Mouse (Mus musculus) heart, embryonic 10.5 days (tissue): Measurements from ENCODE around the gene A130010J15Rik. TPM values are rescaled to one million over a fixed set of nuclear protein-coding genes. Genes with fewer than 3 reads are reported as not detected.

Experiments
- DNase-seq: peaks from one replicate; pipeline ENCODE4 v3.0.0-alpha.2; 2017; ENCODE audit warnings: low spot score
- H3K27ac ChIP-seq: fragments of 300-500 bp; sonication (generic); 2 replicates; pipeline ENCODE4 v1.5.1; 2016; ENCODE audit warnings: mild to moderate bottlenecking
- H3K27me3 ChIP-seq: fragments of 300-500 bp; sonication (generic); 2 replicates; pipeline ENCODE4 v1.6.1; 2016; ENCODE audit warnings: mild to moderate bottlenecking; ENCODE audit not compliant: poor library complexity, insufficient read depth, severe bottlenecking
- H3K36me3 ChIP-seq: fragments of 300-500 bp; sonication (generic); 2 replicates; pipeline ENCODE4 v1.6.1; 2016; ENCODE audit warnings: mild to moderate bottlenecking, moderate library complexity
- H3K4me1 ChIP-seq: fragments of 300-500 bp; sonication (generic); 2 replicates; pipeline ENCODE4 v1.6.1; 2016; ENCODE audit warnings: mild to moderate bottlenecking
- H3K4me3 ChIP-seq: fragments of 300-500 bp; sonication (generic); 2 replicates; pipeline ENCODE4 v1.5.1; 2016; ENCODE audit warnings: mild to moderate bottlenecking, moderate library complexity
- H3K9me3 ChIP-seq: fragments of 300-500 bp; sonication (generic); 2 replicates; pipeline ENCODE4 v1.6.1; 2016; ENCODE audit warnings: mild to moderate bottlenecking, moderate library complexity
- WGBS: fragments of 180-500 bp; shearing (Covaris S2); methylation state at CpG from one replicate; pipeline ENCODE4 v1.1.7; 2016; 5-methylcytosine and 5-hydroxymethylcytosine counted together
- polyA plus RNA-seq: library from polyadenylated mRNA; unstranded; fragments of >200 nt; fragmentation: Nextera tagmentation; extraction: Ambion mirVana; gene quantifications from 2 replicates; pipeline ENCODE4 v1.2.1, GENCODE M21; 2016

The A130010J15Rik gene
- polyA plus RNA-seq, 1 experiment from 2014 or later, result 16.5 TPM

GRCm38 (mm10) chr1:193194416-193195140 is 26.7 kb downstream of the A130010J15Rik start:
- no peaks in the 10 kb centered on the region for H3K9me3 ChIP-seq
- peaks cover 14% of the 10 kb centered on the region for H3K4me1 ChIP-seq
- no peak for DNase-seq
- WGBS, result 73% methylated on average over 3 of the region's 3 CpGs
- no peaks in the 10 kb centered on the region for H3K27me3 ChIP-seq
- no peak overlapping the region for H3K27ac ChIP-seq
- no peaks in the 10 kb centered on the region for H3K36me3 ChIP-seq
- no peak overlapping the region for H3K4me3 ChIP-seq

GRCm38 (mm10) chr1:193195169-193195810 is 27.4 kb downstream of the A130010J15Rik start:
- no peaks in the 10 kb centered on the region for H3K36me3 ChIP-seq
- H3K27me3 ChIP-seq, result no peaks in the 10 kb centered on the region
- H3K4me3 ChIP-seq, result no peak overlapping the region
- peaks cover 7% of the 10 kb centered on the region for H3K4me1 ChIP-seq
- no peak for DNase-seq
- 54% methylated on average over 3 of the region's 3 CpGs for WGBS
- no peak overlapping the region for H3K27ac ChIP-seq
- H3K9me3 ChIP-seq, result no peaks in the 10 kb centered on the region

- Histone ChIP-seq H3K9me3 (no peaks in the 10 kb centered on the region), H3K27ac (no peak overlapping the region), H3K27me3 (no peaks in the 10 kb centered on the region), H3K4me1 (no peaks in the 10 kb centered on the region; the same call in 1 of the 2 replicates), H3K36me3 (no peaks in the 10 kb centered on the region), H3K4me3 (no peak overlapping the region)
- WGBS, result 86% methylated on average over 18 of the region's 18 CpGs
- no peak for DNase-seq
Measured at GRCm38 (mm10) chr1:193197494-193198205, 29.8 kb downstream of the A130010J15Rik start.

GRCm38 (mm10) chr1:193198312-193198711 is 30.5 kb downstream of the A130010J15Rik start:
- H3K36me3 ChIP-seq, result no peaks in the 10 kb centered on the region
- no peak overlapping the region for H3K27ac ChIP-seq
- 70% methylated on average over 2 of the region's 2 CpGs for WGBS

GRCm38 (mm10) chr1:193200640-193201382 is 33.0 kb downstream of the A130010J15Rik start:
- Histone ChIP-seq H3K4me3 (no peak overlapping the region), H3K27me3 (0 out of 2 replicates have a peak, but pooled peaks cover 1% of the 10 kb centered on the region), H3K9me3 (no peaks in the 10 kb centered on the region), H3K4me1 (no peaks in the 10 kb centered on the region; the same call in 1 of the 2 replicates), H3K36me3 (no peaks in the 10 kb centered on the region), H3K27ac (no peak overlapping the region)
- 76% methylated on average over 8 of the region's 8 CpGs for WGBS
- DNase-seq, result no peak

More at GRCm38 (mm10) chr1:193198312-193198711, 30.5 kb downstream of the A130010J15Rik start:
- DNase-seq, result no peak
- Histone ChIP-seq H3K4me3 (no peak overlapping the region), H3K4me1 (no peaks in the 10 kb centered on the region; the same call in 1 of the 2 replicates), H3K9me3 (no peaks in the 10 kb centered on the region), H3K27me3 (no peaks in the 10 kb centered on the region)

- Histone ChIP-seq H3K4me1 (no peaks in the 10 kb centered on the region; the same call in 1 of the 2 replicates), H3K27me3 (0 out of 2 replicates have a peak, but pooled peaks cover 3% of the 10 kb centered on the region), H3K9me3 (no peaks in the 10 kb centered on the region), H3K4me3 (no peak within 1 kb of the TSS), H3K36me3 (no peaks in the 10 kb centered on the region), H3K27ac (no peak within 1 kb of the TSS)
- no peak for DNase-seq
- 54% methylated on average over 5 of the region's 5 CpGs for WGBS
Measured at GRCm38 (mm10) chr1:193201383-193201778, 33.5 kb downstream of the A130010J15Rik start, which contains the start of gene Traf3ip3. Gene Traf3ip3 (minus strand): TSS chr1:193201703.

- Histone ChIP-seq H3K36me3 (no peaks in the 10 kb centered on the region), H3K4me3 (no peak overlapping the region), H3K9me3 (no peaks in the 10 kb centered on the region), H3K4me1 (no peaks in the 10 kb centered on the region; the same call in 1 of the 2 replicates), H3K27me3 (0 out of 2 replicates have a peak, but pooled peaks cover 3% of the 10 kb centered on the region), H3K27ac (no peak overlapping the region)
- WGBS, result 63% methylated on average over 2 of the region's 2 CpGs
- no peak for DNase-seq
Measured at GRCm38 (mm10) chr1:193203821-193204220, 36.0 kb downstream of the A130010J15Rik start.

GRCm38 (mm10) chr1:193205431-193205830 is 37.6 kb downstream of the A130010J15Rik start:
- H3K27me3 ChIP-seq, result 0 out of 2 replicates have a peak, but pooled peaks cover 3% of the 10 kb centered on the region
- no peaks in the 10 kb centered on the region for H3K4me1 ChIP-seq
- H3K36me3 ChIP-seq, result no peaks in the 10 kb centered on the region
- H3K4me3 ChIP-seq, result no peak overlapping the region
- H3K27ac ChIP-seq, result no peak overlapping the region
- DNase-seq, result no peak
- 83% methylated on average over 2 of the region's 2 CpGs for WGBS
- H3K9me3 ChIP-seq, result no peaks in the 10 kb centered on the region

GRCm38 (mm10) chr1:193207503-193207902 is 39.7 kb downstream of the A130010J15Rik start, which contains the start of gene Lamb3:
Gene Lamb3 (plus strand): TSS chr1:193207699.
- Histone ChIP-seq H3K36me3 (no peaks in the 10 kb centered on the region), H3K9me3 (no peaks in the 10 kb centered on the region), H3K27me3 (0 out of 2 replicates have a peak, but pooled peaks cover 3% of the 10 kb centered on the region), H3K4me1 (peaks cover 5% of the 10 kb centered on the region; the same call in 1 of the 2 replicates), H3K4me3 (no peak within 1 kb of the TSS), H3K27ac (no peak within 1 kb of the TSS)
- WGBS, result 84% methylated on average over 3 of the region's 3 CpGs
- DNase-seq, result no peak

- no peaks in the 10 kb centered on the region for H3K36me3 ChIP-seq
- peak; percentile 81 for DNase-seq
- H3K4me3 ChIP-seq, result no peak overlapping the region
- peaks cover 5% of the 10 kb centered on the region; the same call in 1 of the 2 replicates for H3K4me1 ChIP-seq
- 29% methylated on average over 2 of the region's 2 CpGs for WGBS
- no peaks in the 10 kb centered on the region for H3K9me3 ChIP-seq
- H3K27ac ChIP-seq, result no peak overlapping the region
- H3K27me3 ChIP-seq, result 0 out of 2 replicates have a peak, but pooled peaks cover 3% of the 10 kb centered on the region
Measured at GRCm38 (mm10) chr1:193208178-193208577, 40.3 kb downstream of the A130010J15Rik start.

- WGBS, result 59% methylated on average over 5 of the region's 5 CpGs
- Histone ChIP-seq H3K36me3 (no peaks in the 10 kb centered on the region), H3K9me3 (no peaks in the 10 kb centered on the region), H3K4me3 (no peak overlapping the region), H3K27ac (no peak overlapping the region), H3K4me1 (peaks cover 8% of the 10 kb centered on the region; the same call in 1 of the 2 replicates), H3K27me3 (no peaks in the 10 kb centered on the region)
- no peak for DNase-seq
Measured at GRCm38 (mm10) chr1:193211371-193211770, 43.5 kb downstream of the A130010J15Rik start.

GRCm38 (mm10) chr1:193214053-193214452 is 46.2 kb downstream of the A130010J15Rik start:
- no peak overlapping the region for H3K4me3 ChIP-seq
- no peak for DNase-seq
- H3K27ac ChIP-seq, result no peak overlapping the region
- 68% methylated on average over 5 of the region's 5 CpGs for WGBS
- no peaks in the 10 kb centered on the region for H3K27me3 ChIP-seq
- H3K4me1 ChIP-seq, result peaks cover 8% of the 10 kb centered on the region; the same call in 1 of the 2 replicates
- H3K36me3 ChIP-seq, result no peaks in the 10 kb centered on the region
- H3K9me3 ChIP-seq, result no peaks in the 10 kb centered on the region
